Mouse (Mus musculus): ENCODE results near the gene H2-Ke6.

DNA sequence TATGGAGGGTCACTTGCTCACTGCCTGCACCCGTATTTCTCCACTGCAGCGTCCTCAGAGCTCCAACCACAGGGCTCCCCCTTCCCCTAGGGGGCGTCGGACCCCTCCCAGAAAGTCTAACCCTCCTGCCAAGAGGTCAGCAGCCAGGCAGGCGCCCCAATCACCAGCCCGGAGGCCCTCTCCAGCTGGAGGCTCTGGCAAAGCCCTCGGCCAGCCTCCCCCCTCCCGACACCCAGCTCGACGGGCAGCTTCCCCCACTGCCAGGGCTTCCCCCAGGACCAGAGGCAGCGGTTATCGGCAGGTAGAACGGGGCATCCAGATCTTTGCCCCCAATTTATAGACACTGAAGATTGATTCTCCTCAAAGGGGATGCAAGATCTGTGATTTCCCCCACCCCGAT, 18.1 kb upstream of the H2-Ke6 start:
- TF ChIP-seq EP300 (IDR thresholded peaks at IDR 0.05; ENCODE audit: low read length): no peak
- no peak for TF ChIP-seq KAT2A (IDR thresholded peaks at IDR 0.05; ENCODE audit: insufficient replicate concordance, low read length)
- TF ChIP-seq SMC3 (IDR thresholded peaks at IDR 0.05; ENCODE audit: low read depth, low read length): no peak
- TF ChIP-seq CHD2 (IDR thresholded peaks at IDR 0.05; ENCODE audit: low read length): no peak
- TF ChIP-seq POLR2A (IDR thresholded peaks at IDR 0.05; ENCODE audit: low read depth, low read length): no peak
- no peak for TF ChIP-seq TCF12 (IDR thresholded peaks at IDR 0.05; ENCODE audit: low read depth, low read length)
- TF ChIP-seq CTCF (conservative IDR thresholded peaks at IDR 0.05 in 1 of 2, IDR thresholded peaks at IDR 0.05 in 1 of 2; ENCODE audit: low read depth in 2 of 2, low read length in 2 of 2): no peak
- no peak for TF ChIP-seq RCOR1 (conservative IDR thresholded peaks at IDR 0.05; ENCODE audit: low read depth, low read length)
- TF ChIP-seq MEF2A (IDR thresholded peaks at IDR 0.05; ENCODE audit: borderline replicate concordance, low read depth, low read length): no peak
- no peak for TF ChIP-seq USF1 (IDR thresholded peaks at IDR 0.05; ENCODE audit: low read depth, low read length)
- TF ChIP-seq MAX (IDR thresholded peaks at IDR 0.05; ENCODE audit: low read length): no peak
- no peak for TF ChIP-seq ZNF384 (IDR thresholded peaks at IDR 0.05; ENCODE audit: low read depth, low read length)
- TF ChIP-seq ELF1 (IDR thresholded peaks at IDR 0.05; ENCODE audit: low read depth, low read length): no peak
